Mouse (Mus musculus) 416B (cell line): ENCODE data around the gene Zer1.
"Not testable (repeated sequence)": the region's sequence is repeated elsewhere in the genome, so short reads cannot be mapped to it uniquely, and the experiment has no call there.

Experiments used
- DNase-seq: peaks from one replicate; pipeline ENCODE4 v3.0.0; 2011; ENCODE audit warnings: low read depth

Zer1 gene

DNA sequence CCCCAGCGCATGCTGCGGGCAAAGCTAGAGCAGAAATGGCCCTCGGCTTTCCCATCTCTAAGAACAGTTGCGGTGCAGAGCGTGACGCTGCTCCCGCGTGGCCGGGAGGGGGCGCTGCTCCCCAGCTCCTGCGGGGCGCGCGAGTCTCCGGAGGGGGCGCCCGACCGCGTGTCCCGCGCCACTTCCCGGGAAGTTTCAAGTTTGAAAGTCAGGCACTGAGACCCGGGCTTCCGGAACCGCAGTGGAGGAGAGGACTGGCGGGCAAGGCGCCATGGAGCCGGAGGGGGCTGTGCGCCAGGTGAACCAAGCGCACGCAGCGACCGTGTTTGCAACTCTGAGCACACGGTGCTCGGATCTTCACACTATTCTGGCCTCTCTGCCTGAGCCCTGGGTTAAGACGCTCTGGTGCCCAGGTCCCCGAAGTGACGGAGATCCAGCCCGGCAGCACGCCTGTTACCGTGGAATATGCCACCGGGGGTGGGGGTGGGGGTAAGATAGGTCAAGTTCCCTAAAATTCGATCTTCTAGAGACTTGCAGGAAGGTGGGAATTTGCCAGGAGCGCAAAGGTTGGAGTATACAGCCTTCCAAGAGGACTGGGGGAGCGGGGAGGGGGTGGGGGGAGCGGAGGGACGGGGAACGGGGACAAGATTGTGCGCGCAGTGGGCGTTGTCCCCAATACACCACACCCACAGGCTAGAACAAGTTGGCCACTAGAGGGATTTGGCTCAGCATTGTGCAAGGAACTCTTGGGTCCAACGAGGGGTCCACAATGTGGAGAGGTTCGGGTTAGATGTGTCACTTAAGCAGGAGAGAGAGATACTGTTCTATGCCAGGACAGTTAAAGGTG, 46.7 kb downstream of the Zer1 start, which contains the start of gene Pkn3:
TSS of gene Pkn3 (plus strand) at position 183 of the 847 bp plus-strand sequence.
- DNase-seq = peak; percentile 97

DNA sequence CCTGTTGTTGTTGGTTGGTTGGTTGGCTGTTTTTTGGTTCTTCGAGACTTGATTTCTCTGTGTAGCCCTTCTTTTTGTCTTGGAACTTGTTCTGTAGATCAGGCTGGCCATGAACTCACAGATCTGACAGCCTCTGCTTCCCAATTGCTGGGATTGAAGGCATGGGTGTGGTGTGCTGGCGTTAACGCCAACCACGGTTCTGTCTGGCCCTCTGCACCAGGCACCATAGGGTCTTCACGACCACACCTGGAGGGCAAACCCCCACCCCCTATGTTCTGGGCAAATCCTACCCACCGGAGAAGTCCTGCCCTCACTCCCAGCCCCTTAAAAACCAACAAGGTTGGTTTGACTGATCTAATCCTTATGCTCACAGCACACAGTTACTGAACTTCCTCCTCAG, 47.4 kb downstream of the Zer1 start:
- DNase-seq = no peak

- no peak for DNase-seq
Measured at GRCm38 (mm10) chr2:30076439-30076838, 47.9 kb downstream of the Zer1 start.

- no peak for DNase-seq
Measured at GRCm38 (mm10) chr2:30075625-30076024, 48.8 kb downstream of the Zer1 start.

- DNase-seq = no peak
Measured at GRCm38 (mm10) chr2:30073285-30073684, 51.1 kb downstream of the Zer1 start.

- DNase-seq = peak; percentile 32
Measured at GRCm38 (mm10) chr2:30072875-30073274, 51.5 kb downstream of the Zer1 start.

GRCm38 (mm10) chr2:30067962-30068361, 56.4 kb downstream of the Zer1 start:
- peak; percentile 55 for DNase-seq

DNA sequence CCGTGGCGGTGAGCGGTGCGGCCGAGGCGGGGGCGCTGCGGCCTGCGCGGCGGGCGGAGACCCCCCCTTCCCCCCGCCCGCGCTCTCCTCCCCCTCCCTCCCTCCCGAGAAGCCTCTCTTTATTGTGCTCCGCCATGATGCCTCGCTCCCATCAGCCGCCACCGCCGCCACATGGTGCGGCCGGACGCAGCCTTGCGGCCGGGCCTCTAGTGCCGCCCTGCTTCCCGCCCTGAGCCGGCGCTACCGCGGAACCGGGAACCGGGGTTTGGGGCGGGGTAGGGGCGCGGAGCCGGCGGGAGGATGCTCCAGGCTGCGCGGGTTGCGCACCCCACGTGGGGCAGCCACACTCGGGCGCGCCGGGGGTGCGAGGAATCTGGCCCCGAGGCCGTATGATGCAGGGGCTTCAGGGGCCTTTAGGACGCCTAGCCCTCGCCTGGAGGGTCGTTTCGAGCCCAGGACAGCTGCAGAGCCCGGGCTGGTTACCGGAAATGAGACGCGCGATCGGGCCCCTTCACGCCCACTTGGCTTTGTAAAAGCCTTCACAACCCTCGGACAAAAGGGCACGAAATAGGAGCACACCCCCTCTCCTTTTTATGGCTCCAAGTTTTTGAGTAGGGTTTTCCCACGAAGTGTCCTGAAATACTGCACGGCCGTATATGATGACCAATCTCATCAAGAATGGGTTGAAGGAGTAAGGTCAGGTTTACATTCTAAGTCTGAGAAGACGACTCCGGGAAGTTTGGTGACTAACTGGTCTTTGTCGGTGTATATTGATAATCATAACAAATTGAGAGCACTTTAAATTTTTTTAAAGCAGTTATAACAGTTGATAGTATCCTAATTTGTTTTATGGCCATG, 57.1 kb downstream of the Zer1 start:
- peak; percentile 45 for DNase-seq

DNA sequence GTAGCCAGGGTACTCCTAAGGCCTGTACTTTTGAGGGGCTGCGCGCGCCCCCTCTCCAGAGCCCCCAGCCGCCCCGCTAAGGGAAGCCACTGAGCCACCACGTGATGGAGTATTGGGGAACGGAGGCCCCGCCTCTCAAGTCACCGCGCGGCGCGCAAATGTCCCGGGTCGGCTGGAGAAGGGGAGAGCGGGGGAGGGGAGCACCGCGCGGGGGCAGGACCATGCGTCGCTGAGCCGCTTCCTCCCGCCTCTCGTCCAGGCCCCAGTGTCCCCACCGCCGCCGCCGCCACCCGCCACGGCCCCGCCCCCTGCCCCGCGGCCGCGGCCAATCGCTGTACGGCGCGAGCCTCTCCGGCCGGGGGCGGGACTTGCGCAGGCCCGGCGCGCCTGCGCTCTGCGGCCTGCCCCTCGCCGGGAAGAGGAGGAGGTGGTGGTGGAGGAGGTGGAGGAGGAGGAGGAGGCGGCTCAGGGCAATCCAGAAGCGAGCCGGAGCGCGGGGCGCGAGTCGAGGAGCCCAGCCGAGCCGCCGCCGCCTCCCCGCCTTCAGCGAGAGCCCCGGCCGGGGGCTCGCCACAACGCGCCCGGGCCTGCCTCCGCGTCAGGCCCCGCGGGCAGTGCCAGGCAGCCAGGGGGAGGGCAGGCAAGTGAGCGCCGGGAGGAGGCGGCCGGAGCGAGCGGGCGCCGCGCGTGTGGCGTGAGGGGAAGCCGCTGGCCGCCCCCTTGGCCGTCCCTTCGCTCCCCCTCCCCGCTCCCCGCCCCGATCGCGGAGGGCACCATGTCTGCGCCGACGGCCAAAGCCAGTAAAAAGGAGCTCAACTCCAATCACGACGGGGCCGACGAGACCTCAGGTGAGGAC, 58.1 kb downstream of the Zer1 start:
- peak; percentile 94 for DNase-seq

- peak; percentile 32 for DNase-seq
Measured at GRCm38 (mm10) chr2:30064298-30064697, 60.1 kb downstream of the Zer1 start.

DNA sequence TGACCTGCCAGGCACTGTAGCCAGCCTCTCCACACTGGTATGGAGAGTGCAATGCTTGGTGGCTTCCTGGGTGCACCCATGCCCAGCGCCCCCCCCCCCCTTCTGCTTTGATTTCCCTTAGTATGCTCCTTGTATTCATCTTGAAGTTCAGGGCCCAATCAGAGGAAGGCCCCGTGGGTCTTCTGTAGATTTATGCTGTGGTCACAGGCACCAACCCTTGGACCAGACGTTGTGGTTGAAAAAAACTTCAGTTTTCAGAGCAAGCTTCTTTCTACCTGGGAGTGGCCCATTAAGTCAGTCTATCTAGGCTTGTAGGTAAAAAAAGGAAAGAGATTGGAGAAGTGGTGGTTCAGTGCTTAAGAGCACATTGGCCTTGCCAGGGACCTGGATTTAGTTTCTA, 60.6 kb downstream of the Zer1 start:
- DNase-seq = peak; percentile 62

DNA sequence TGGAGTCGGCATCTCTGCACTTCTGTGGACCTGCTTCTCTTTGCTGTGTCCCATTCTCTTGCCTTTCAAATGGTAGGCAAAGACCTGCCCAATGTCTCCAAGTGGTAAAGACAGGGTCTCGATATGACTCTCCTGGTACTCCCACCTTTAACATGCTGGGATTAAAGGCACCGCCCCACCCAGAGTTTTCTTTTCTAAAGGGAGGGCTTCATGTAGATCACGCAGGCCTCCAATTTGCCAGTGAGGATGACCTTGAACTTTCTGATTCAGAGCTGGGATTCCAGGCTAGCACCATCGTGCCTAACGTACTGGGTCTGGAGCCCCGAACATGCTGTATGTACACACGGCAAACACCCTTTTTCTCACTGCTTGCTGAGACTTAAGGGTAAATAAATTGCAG, 61.1 kb downstream of the Zer1 start:
- DNase-seq = peak; percentile 66

GRCm38 (mm10) chr2:30062249-30063093, 61.9 kb downstream of the Zer1 start:
- peak; percentile 91 for DNase-seq

DNA sequence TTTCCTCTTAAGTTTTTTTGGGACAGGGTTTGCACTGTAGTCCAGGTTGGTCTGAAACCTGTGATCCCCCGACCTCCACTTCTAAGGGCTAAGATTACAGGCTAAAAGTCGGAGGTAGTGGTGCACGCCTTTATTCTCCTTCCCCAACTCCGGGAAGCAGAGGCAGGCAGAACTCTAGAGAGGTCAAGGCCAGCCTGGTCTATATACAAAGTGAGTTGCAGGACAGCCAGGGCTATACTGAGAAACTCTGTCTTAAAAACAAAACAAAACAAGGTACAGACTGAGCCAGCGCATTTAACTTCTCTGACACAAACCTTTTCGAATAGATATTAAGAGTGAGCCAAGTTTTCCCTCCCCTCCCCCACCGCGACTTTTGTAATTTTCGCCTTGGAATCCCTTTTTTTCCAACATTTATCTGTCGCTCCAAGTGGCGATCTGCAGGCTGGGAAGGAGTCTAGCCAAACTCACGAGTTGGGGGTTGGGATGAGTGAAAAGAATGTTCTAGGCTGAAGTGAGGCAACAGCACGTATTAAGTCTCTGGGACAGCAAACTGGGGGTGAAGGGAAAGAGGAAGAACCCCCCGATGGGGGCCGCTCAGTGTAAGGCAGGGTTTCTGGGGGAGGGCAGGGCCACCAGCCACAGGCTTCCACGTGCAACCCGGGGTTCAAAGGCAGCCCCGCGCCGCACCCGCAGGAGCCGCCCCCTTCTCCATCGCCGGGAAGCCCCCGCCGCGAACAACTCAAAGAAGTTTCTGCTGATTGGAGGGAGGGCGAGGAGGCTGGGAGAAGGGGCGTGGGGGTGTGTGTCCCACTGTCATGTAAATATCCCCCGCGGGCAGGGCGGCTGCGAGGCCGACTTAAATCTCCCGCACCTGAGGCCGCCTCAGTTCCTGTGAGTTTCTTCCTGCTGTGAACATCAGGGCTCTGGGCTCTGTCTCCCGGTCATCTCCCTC, 62.9 kb downstream of the Zer1 start:
- DNase-seq = peak; percentile 87

DNA sequence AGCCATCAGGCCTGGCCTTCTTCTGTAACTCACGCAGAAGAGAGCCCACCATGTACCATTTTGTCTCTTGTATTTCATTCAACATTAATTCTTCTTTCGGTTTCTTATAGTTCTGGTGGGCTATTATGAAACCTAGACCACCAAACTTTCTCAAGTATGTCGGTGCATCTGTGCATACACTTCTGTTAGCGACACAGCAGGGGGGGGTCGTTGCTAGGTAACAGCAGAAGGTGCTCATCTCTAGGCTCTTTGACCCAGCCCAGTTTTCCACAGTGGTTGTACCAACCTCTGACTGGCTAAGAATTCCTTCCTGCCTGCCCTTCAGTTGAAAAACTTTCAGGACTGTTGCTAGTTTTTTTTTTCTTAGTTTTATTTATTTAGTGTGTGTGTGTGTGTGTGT, 66.0 kb downstream of the Zer1 start:
- no peak for DNase-seq

- DNase-seq = peak; percentile 87
Measured at GRCm38 (mm10) chr2:30057223-30057904, 67.0 kb downstream of the Zer1 start, which contains the start of gene Set. Gene Set (plus strand): TSS chr2:30057378.

DNA sequence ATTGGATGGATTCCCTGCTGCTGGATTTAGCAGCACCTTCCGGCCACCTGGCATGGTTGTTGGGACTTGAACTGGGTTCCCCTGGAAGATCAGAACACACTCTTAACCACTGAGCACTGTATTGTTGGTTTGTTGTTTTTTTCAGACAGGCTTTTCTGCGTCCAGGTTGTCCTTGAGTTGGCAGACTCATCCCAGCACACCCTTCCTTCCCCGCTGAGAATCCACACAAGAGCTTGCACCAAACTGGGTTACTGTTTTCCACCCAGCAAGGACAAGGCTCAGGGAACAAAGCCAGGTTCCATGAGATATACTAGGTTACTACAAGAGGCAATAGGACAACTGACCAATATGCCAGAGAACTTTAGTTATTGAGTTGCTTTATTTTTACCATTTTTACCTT, 67.6 kb downstream of the Zer1 start:
- no peak for DNase-seq

- not testable (repeated sequence) for DNase-seq
Measured at GRCm38 (mm10) chr2:30055310-30055709, 69.1 kb downstream of the Zer1 start.
